Mouse (Mus musculus) thymus, postnatal 10 days (tissue): Measurements from ENCODE around the gene Nle1.
A peak's percentile ranks its signal among the peaks of the same experiment; 100 is the strongest.
"Not testable (repeated sequence)": the region's sequence is repeated elsewhere in the genome, so short reads cannot be mapped to it uniquely, and the experiment has no call there.

Experiments used
- DNase-seq, 2 experiments: peaks; one replicate each; pipeline ENCODE4 v3.0.0; 2021; ENCODE audit warnings: low spot score in 2 of 2

Nle1 gene

DNA sequence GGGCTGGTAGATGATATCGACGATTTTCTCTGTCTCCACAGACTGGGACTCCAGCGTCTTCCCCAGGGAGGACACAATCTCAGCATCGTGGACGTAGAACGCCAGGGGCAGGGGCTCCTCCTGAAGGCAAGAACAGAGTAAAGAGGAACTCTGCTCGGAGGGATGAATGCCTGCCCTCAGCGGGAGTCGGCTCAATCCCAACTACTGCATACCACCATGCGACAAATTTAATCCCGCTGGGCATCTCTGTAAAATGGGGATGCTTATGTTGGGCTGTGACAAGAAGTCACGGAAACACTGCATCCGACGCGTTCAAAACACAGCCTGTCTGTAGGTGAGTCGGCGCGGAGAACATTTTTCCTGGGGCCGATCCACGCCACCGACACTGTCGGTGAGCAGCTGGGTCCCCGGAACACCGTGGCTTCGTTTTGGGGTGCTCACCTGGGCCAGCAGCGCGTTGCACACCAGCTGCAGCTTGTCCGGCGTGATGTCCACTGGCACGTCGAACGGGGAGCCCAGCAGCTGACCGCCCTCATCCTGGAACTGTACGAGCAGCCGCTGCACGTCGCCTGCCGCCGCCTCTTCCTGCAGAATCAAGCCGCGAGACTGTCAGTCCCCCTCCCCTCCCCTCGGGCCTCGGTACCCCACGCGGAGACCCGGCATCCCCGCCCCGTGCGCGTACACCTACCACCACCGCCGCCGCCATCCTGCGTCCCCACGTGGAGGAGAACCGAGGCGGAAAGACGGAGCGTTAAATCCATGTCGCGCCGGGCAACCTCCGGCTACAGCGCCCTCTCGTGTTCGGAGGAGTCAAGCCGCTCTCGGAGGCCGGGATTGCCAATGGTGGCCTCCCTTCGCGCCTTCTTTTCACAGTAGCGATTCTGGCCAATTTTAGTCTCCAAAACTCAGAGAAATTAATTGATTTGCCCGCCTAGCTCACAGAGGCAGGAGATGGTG, at the start of gene Nle1:
Nle1 (minus strand) TSS at position 761 of the 957 bp plus-strand sequence.
- DNase-seq: peak; percentile 91 to 98

DNA sequence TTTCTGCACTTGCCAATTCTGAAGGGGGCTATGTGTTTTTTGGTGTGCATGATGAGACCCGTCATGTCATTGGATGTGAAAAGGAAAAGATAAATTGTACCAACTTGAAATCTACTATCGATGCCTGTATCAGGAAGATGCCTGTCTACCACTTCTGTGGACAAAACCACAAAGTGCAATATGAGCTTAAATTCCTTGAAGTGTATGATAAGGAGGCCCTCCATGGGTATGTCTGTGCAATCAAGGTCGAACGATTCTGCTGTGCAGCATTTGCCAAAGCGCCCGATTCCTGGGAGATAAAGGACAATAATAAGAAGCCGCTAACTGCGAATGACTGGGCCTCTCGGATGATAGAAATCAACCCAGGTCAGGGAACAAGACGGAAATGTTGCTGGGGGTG, 48.7 kb upstream of the Nle1 start:
- DNase-seq: no peak

DNA sequence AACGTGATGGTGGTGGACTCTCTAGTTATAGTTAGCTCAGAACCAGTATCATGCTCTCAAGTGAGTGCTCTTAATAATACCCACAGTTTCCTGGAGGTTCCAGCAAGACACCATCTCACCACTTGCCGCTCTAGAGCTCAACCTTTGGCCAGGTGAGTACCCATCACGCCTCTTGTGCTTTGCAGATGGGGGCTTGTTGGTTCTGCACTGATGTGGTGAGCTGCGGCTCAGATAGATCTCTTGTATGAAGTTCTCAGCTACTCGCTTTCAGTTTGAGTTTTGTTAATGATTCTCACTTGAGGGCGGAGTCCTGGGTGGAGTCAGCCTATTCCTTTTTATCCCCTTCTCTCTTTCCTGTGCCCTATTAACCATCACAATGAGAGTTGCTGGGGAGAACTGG, 46.4 kb upstream of the Nle1 start:
- DNase-seq: no peak

DNA sequence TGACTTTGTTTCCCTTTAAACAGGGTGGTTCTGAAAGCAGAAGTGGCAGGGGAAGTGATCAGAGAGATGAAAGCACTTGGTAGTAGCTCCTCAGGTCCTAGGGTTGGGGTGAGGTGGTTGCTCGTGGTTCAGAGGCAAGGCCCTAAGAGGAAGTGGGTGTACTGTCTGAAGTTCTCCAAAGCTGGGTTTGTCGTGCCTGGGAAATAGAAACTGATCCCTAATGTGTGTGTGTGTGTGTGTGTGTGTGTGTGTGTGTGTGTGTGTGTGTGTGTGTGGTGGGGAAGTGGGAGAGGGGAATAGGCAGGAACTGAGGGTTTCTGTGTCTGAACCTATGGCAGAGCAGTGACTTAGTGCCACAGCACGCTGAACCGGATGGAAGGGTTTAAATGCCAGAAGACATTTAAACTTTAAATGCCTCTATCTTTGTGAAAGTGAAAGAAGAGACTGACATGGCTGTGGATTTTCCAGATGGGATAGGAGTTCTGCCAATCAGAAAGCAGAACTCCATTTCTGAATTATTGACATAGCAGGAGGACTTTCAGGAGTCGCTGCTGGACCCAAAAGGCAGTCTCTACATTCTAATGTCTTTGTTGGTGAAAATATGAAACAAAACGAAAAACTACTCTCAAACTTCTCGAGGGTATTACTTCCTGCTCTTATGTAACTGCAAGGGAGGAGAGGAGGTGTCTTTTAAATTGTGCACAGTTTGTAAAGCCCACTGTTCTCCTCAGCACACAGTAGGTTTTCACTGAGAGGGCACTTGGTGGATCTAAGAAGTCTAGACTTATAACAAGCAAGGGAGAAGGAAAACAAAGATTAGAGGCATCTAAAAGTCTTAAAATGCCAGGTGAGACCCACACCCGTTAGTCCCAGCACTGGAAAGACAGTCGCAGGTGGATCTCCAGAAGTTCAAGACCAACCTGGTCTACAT, 44.7 kb upstream of the Nle1 start:
- peak; percentile 56 to 62 for DNase-seq

DNA sequence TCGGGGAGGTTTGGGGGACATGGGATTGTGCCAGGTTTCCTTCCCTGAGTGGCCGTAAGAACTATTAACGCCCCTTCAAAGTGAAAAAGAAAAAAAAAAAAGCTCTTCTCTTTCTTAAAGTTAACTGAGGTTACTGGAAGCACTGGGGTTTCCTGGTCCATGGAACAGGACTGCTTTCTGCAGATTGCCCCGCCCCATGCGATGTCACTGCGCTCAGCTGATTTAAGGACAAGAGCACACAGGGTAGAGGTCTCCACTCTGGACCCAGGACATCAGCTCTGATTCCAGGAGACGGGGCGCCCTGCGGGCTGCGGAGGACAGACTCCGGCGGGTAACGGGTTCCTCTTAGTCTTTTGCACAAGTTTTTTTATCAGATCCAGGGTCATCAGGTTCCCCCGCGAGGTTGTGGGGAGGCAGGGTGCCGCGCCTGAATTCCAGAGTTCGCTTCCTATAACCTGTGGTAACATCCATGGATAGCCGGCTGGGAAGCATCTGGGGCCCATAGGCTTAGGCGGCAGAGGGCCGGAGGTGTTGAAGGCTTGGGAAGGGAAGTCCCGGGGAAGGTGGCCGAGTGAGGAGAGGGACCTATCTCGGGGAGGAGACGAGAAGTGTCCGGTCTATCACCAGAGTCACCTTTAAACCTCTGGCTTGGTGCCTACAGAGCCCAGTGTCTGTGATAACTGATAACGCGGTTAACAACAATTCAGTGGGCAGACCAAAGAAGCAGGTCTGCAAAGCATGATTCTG, 43.8 kb upstream of the Nle1 start:
- peak in 1 of 2 experiments; percentile 38 for DNase-seq

DNA sequence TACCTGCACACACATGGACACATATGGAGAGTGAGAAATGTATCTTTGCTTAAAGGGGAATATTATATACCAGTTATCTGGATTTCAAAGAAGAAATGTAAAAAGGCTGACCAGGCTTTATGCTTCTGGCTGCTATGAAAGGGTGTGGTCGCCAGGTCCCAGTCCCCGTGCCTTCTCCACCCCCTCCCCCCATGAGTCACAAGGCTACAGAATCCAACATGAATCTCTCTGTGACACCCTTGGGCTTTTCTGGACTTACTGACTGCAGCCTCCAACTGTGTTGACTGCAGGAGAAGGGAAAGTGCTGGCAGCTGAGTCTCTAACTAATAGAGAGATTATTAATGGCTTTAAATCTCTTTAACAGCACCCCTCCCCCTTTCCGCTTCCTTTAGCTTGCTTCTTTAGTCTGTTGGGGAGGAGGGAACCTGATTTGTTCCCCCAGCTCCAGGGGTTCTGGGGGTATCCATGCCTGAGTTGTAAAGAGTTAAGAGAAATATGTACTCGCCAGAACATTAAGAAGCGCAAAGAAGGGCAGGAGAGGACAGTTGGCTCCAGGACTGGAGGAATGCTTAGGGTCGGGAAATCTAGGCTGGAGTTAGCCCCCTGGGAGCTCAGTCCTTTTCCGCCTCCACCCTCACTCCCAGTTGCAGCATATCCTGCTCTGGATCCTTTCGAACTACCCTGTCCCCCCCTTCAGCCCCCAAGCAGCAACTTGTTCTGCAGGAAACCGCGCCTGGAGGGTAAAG, 42.7 kb upstream of the Nle1 start, which contains the start of gene Slfn5:
Slfn5 (plus strand) TSS at position 614 of the 746 bp plus-strand sequence.
- no peak for DNase-seq

DNA sequence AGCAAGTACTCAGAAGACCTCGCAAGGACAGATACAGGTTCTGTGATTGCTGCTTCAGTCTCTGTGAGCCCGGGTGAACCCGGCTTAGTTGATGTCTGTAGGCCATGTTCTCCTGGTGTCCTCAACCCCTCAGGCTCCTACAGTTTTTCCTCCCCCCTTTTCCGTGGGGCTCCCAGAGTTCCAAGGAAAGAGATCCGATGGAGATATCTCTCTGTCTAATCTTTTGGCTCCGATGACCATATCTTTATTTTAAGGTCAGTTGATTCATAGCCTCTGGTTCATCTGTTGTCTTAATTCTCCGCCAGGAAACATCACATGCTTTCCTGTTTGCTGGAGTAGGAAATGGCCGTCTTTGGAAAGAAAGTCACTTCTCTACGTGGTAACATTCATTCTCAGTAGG, 40.8 kb upstream of the Nle1 start:
- DNase-seq: no peak

DNA sequence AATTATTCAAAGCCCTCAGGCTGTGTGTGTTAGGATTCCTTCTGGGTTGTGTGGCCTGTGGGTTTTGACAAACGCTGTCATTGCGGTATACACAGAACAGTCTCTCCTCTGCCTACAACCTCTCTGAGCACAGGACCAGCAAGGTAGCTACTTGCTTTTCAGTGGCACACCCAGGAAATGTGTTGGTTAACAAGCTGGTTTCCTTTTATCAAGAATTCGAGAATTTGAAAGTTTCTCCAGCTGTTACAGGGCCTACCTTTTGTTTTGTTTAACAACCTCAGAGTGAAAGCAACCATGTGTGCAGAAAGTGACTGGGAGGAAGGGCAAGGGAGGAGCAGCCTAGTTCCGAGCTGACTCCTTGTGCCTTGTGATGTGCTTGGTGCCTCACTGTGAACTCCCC, 39.2 kb upstream of the Nle1 start:
- peak; percentile 49 for DNase-seq

DNA sequence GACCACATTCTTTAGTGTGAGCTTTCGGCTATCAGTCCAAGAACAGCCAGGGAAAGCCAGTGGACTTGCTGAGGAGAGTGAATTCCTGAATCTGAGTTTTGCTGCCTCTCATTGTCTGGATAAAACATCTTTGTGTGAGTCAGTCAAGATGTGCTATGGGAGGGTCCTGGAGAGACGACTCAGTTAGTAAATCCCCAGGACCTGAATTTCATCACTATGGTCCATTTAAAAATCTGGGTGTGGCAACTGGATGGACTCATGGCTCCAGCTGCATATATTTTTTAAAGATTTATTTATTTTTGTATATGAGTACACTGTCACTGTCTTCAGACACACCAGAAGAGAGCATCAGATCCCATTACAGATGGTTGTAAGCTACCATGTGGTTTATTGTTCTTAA, 37.4 kb upstream of the Nle1 start:
- DNase-seq: no peak

DNA sequence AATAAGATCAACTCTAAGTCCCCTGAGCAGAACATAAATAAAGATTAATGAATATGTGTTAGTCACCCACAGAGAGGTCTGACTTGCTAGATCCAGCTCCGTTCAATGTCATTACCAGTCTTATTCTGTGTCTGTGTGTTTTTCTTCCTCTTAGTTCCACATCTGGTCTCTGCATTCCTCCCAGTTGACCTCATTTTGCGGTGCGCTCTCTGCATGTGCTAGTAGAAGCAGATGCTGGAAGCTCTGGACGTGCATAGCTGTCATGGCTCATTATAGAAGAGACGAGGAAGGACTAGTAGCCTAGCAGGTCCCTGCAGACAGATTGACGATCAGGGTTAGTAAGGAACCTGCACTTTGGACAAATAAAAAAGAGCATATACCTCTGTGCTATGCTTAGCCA, 35.1 kb upstream of the Nle1 start:
- peak; percentile 34 to 37 for DNase-seq

DNA sequence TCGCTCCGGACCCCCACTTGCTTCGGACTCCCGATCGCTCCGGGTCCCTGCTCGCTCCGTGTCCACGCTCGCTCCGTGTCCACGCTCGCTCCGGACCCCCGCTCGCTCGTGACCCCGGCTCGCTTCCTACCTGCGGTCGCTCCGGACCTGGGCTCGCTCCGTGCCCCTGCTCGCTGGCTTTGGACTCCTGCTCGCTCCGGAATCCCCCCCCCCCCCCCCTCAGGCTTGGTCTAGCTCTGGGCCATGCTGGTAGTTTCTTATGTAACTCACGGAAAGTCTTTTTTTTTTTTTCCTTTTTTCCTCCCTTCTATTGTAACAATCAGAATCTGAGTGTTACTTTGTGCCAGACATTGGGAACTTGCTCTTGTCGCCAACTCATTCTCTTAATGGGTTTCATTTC, 25.0 kb upstream of the Nle1 start:
- no peak for DNase-seq

DNA sequence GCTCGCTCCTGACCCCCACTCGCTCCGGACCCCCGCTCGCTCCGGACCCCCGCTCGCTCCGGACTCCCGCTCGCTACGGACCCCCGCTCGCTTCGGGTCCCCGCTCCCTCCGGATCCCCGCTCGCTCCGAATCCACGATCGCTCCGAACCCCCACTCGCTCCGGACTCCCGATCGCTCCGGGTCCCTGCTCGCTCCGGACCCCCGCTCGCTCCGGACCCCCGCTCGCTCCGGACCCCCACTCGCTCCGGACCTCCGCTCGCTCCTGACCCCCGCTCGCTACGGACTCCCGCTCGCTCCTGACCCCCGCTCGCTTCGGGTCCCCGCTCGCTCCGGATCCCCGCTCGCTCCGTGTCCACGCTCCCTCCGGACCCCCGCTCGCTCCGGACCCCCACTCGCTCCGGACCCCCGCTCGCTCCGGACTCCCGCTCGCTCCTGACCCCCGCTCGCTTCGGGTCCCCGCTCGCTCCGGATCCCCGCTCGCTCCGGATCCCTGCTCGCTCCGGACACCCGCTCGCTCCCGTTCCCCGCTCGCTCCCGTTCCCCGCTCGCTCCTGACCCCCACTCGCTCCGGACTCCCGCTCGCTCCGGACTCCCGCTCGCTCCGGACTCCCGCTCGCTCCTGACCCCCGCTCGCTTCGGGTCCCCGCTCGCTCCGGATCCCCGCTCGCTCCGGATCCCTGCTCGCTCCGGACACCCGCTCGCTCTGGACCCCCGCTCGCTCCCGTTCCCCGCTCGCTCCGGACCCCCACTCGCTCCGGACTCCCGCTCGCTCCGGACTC, 23.6 kb upstream of the Nle1 start:
- not testable (repeated sequence) for DNase-seq

DNA sequence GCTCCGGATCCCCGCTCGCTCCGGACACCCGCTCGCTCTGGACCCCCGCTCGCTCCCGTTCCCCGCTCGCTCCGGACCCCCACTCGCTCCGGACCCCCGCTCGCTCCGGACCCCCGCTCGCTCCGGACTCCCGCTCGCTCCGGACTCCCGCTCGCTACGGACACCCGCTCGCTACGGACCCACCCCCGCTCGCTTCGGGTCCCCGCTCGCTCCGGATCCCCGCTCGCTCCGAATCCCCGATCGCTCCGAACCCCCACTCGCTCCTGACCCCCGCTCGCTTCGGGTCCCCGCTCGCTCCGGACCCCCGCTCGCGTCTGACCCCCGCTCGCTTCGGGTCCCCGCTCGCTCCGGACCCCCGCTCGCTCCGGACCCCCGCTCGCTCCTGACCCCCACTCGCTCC, 22.9 kb upstream of the Nle1 start:
- not testable (repeated sequence) for DNase-seq

DNA sequence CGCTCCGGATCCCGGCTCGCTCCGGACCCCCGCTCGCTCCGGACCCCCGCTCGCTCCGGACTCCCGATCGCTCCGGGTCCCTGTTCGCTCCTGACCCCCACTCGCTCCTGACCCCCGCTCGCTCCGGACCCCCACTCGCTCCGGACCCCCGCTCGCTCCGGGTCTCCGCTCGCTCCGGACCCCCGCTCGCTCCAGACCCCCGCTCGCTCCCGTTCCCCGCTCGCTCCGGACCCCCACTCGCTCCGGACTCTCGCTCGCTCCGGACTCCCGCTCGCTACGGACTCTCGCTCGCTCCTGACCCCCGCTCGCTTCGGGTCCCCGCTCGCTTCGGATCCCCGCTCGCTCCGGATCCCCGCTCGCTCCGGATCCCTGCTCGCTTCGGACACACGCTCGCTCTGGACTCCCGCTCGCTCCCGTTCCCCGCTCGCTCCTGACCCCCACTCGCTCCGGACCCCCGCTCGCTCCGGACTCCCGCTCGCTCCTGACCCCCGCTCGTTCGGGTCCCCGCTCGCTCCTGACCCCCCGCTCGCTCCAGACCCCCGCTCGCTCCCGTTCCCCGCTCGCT, 22.3 kb upstream of the Nle1 start:
- DNase-seq: not testable (repeated sequence)

DNA sequence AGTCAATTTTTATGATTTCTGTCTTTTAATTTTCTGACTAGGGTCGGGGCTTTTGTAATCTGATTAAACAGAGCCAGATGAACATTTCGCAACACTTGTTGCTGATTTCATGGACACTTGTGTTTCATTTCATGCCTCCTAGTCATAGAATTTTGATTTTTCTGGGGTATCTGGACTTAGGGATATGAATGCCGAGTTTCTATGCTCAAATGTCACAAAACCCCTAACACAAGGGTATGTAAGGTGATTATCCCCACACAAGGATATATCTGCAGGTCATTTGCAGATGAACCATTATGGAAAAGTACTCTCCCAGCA, 21.4 kb upstream of the Nle1 start:
- DNase-seq: no peak

DNA sequence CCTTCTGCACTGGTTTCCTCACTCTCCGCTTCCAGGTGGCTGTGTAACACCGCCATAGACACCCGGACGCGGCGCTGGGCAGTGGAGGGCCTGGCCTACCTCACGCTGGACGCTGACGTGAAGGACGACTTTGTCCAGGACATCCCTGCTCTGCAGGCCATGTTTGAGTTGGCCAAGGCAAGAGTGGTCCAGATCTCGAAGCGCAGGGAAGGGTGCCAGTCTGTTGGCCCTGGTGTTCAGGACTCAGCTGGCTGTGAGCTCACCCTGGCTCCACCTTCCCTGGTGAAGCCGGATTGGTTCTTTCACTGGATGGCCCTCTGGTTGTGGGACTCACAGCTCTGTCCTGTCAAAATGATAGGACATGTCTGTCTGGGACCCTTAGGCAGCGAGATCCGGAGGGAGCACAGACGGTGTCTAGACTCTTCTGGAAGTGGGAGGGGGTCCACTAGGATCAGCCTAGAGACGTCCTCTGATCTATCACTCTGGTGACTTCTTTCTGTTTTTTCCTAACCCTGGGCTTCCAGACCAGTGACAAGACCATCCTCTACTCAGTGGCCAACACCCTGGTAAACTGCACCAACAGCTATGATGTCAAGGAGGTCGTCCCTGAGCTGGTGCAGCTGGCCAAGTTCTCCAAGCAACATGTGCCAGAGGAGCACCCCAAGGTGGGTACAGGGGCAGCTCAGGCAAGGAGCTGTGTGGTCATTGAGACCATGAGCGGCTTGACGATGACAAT, 20.9 kb upstream of the Nle1 start:
- DNase-seq: no peak

DNA sequence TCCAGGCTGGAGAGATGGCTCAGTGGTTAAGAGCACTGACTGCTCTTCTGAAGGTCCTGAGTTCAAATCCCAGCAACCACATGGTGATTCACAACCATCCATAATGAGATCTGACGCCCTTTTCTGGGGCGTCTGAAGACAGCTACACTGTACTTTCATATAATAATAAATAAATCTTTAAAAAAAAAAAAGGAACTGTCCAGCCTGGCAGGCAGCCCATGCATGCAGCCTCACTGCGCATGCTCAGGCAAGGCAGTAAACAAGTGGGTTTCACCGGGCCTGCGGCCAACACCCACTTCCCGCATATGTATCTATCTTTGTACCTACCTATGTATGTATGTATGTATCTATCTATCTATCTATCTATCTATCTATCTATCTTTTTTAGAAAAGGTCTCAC, 15.7 kb upstream of the Nle1 start:
- not testable (repeated sequence) for DNase-seq

DNA sequence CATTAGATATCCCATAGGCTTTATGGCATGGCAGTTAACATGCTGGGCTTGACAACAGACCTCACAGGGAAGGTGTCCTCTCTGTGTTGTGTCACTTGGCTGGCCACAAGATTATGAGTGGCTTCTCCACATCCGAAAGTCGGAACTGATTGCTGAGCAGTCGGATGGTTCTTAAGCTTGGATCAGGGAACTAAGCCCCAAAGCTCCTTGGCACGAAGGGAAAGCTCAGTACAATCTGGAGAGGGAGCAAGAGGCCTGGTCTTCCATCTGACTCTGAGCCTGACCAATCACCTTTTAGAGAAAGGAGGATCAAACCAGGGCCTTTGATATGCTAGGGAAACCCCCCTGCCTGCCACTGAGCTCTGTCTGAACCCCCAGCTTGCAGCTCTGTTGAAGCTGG, 13.5 kb upstream of the Nle1 start:
- no peak for DNase-seq

DNA sequence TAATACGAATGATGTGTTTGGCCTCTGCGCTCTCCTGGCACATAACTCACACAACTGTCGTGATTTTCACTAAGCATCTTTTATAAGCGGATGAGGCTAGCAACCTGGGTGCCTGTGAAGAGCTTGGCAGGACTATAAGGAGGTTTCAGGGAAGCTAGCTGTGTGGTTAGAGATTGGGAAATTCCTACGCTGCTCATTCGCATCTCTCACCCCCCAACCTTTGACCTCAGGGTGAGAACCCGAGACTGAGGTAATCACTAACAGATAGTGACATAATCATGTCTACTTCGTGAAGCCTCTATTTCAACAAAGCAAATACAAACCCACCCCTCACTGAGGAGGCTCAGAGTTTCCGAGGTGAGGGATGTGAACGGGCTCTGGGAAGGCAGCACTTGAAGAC, 12.6 kb upstream of the Nle1 start:
- no peak for DNase-seq
